Mouse (Mus musculus): ENCODE measurements at regions not wholly inside any gene's neighbourhood (a gene's known extent, or its start where the extent isn't known, plus 50 kb on each side); places are given as distances from the start of the nearest gene placed in this dataset.

GRCm38 (mm10) chr16:30118876-30119275 lies 54.7 kb downstream of the Hes1 start:
- Histone ChIP-seq H3K27ac (ENCODE audit: insufficient read depth, low read depth, low read length) (no peak overlapping the region), H3K27me3 (replicated peaks; ENCODE audit: control insufficient read depth, insufficient read depth, low read length) (no peaks in the 10 kb centered on the region), H3K4me1 (ENCODE audit: control insufficient read depth, insufficient read depth, low read length) (0 out of 2 replicates have a peak, but pooled peaks cover 6% of the 10 kb centered on the region), H3K36me3 (ENCODE audit: control insufficient read depth, insufficient read depth, low read length) (no peaks in the 10 kb centered on the region), H3K4me3 (ENCODE audit: insufficient read depth, low read depth, low read length) (no peak overlapping the region)
- no peak for TF ChIP-seq POLR2A (IDR thresholded peaks at IDR 0.05; ENCODE audit: low read depth, low read length)
- TF ChIP-seq CTCF (conservative IDR thresholded peaks at IDR 0.05; ENCODE audit: insufficient read depth, insufficient read length, low read depth, low read length) = no peak
- WGBS = 81% methylated on average over 5 of the region's 5 CpGs
- DNase-seq = peak; percentile 72

GRCm38 (mm10) chr16:30120330-30121265 lies 56.4 kb downstream of the Hes1 start:
- no peak overlapping the region for H3K4me3 ChIP-seq (ENCODE audit: insufficient read depth, low read depth, low read length)
- no peak overlapping the region for H3K27ac ChIP-seq (ENCODE audit: insufficient read depth, low read depth, low read length)
- TF ChIP-seq POLR2A (IDR thresholded peaks at IDR 0.05; ENCODE audit: low read depth, low read length) (no peak), CTCF (conservative IDR thresholded peaks at IDR 0.05; ENCODE audit: insufficient read depth, insufficient read length, low read depth, low read length) (no peak)

GRCm38 (mm10) chr16:30121596-30121995 lies 57.4 kb downstream of the Hes1 start:
- Histone ChIP-seq H3K36me3 (ENCODE audit: control insufficient read depth, insufficient read depth, low read length) (no peaks in the 10 kb centered on the region), H3K4me3 (ENCODE audit: insufficient read depth, low read depth, low read length) (no peak overlapping the region), H3K4me1 (ENCODE audit: control insufficient read depth, insufficient read depth, low read length) (no peaks in the 10 kb centered on the region), H3K27ac (ENCODE audit: insufficient read depth, low read depth, low read length) (no peak overlapping the region), H3K27me3 (replicated peaks; ENCODE audit: control insufficient read depth, insufficient read depth, low read length) (no peaks in the 10 kb centered on the region)
- 98% methylated on average over 6 of the region's 6 CpGs for WGBS
- TF ChIP-seq POLR2A (IDR thresholded peaks at IDR 0.05; ENCODE audit: low read depth, low read length) (no peak), CTCF (conservative IDR thresholded peaks at IDR 0.05; ENCODE audit: insufficient read depth, insufficient read length, low read depth, low read length) (no peak)
- no peak for DNase-seq

More at GRCm38 (mm10) chr16:30120330-30121265, 56.4 kb downstream of the Hes1 start:
- 59% methylated on average over 30 of the region's 30 CpGs for WGBS
- Histone ChIP-seq H3K36me3 (ENCODE audit: control insufficient read depth, insufficient read depth, low read length) (no peaks in the 10 kb centered on the region), H3K27me3 (replicated peaks; ENCODE audit: control insufficient read depth, insufficient read depth, low read length) (no peaks in the 10 kb centered on the region), H3K4me1 (ENCODE audit: control insufficient read depth, insufficient read depth, low read length) (no peaks in the 10 kb centered on the region)
- no peak for DNase-seq

GRCm38 (mm10) chr16:30122211-30123070 lies 58.3 kb downstream of the Hes1 start:
- TF ChIP-seq POLR2A (IDR thresholded peaks at IDR 0.05; ENCODE audit: low read depth, low read length) (no peak), CTCF (conservative IDR thresholded peaks at IDR 0.05; ENCODE audit: insufficient read depth, insufficient read length, low read depth, low read length) (no peak)
- Histone ChIP-seq H3K4me3 (ENCODE audit: insufficient read depth, low read depth, low read length) (no peak overlapping the region), H3K4me1 (ENCODE audit: control insufficient read depth, insufficient read depth, low read length) (no peaks in the 10 kb centered on the region), H3K36me3 (ENCODE audit: control insufficient read depth, insufficient read depth, low read length) (no peaks in the 10 kb centered on the region), H3K27me3 (replicated peaks; ENCODE audit: control insufficient read depth, insufficient read depth, low read length) (no peaks in the 10 kb centered on the region), H3K27ac (ENCODE audit: insufficient read depth, low read depth, low read length) (no peak overlapping the region)
- 70% methylated on average over 29 of the region's 29 CpGs for WGBS
- no peak for DNase-seq

GRCm38 (mm10) chr16:30127015-30127414 lies 62.8 kb downstream of the Hes1 start:
- 96% methylated on average over 10 of the region's 10 CpGs for WGBS
- Histone ChIP-seq H3K4me1 (ENCODE audit: control insufficient read depth, insufficient read depth, low read length) (no peaks in the 10 kb centered on the region), H3K36me3 (ENCODE audit: control insufficient read depth, insufficient read depth, low read length) (no peaks in the 10 kb centered on the region), H3K27ac (ENCODE audit: insufficient read depth, low read depth, low read length) (no peak overlapping the region), H3K27me3 (replicated peaks; ENCODE audit: control insufficient read depth, insufficient read depth, low read length) (no peaks in the 10 kb centered on the region), H3K4me3 (ENCODE audit: insufficient read depth, low read depth, low read length) (no peak overlapping the region)
- no peak for TF ChIP-seq POLR2A (IDR thresholded peaks at IDR 0.05; ENCODE audit: low read depth, low read length)
- no peak for TF ChIP-seq CTCF (conservative IDR thresholded peaks at IDR 0.05; ENCODE audit: insufficient read depth, insufficient read length, low read depth, low read length)
- DNase-seq = no peak

- DNase-seq = no peak
- WGBS = 83% methylated on average over 8 of the region's 8 CpGs
- Histone ChIP-seq H3K27me3 (replicated peaks; ENCODE audit: control insufficient read depth, insufficient read depth, low read length) (no peaks in the 10 kb centered on the region), H3K4me3 (ENCODE audit: insufficient read depth, low read depth, low read length) (no peak overlapping the region), H3K27ac (ENCODE audit: insufficient read depth, low read depth, low read length) (no peak overlapping the region), H3K4me1 (ENCODE audit: control insufficient read depth, insufficient read depth, low read length) (no peaks in the 10 kb centered on the region), H3K36me3 (ENCODE audit: control insufficient read depth, insufficient read depth, low read length) (no peaks in the 10 kb centered on the region)
- TF ChIP-seq CTCF (conservative IDR thresholded peaks at IDR 0.05; ENCODE audit: insufficient read depth, insufficient read length, low read depth, low read length) (no peak), POLR2A (IDR thresholded peaks at IDR 0.05; ENCODE audit: low read depth, low read length) (no peak)
Measured at GRCm38 (mm10) chr16:30128787-30129186, 64.6 kb downstream of the Hes1 start.

Measured in kidney, adult 2 months (tissue).